Mouse (Mus musculus) midbrain, embryonic 16.5 days (tissue): ENCODE measurements at regions not wholly inside any gene's neighbourhood (a gene's known extent, or its start where the extent isn't known, plus 50 kb on each side); places are given as distances from the start of the nearest gene placed in this dataset.
A peak's percentile ranks its signal among the peaks of the same experiment; 100 is the strongest.
"Not testable (repeated sequence)": the region's sequence is repeated elsewhere in the genome, so short reads cannot be mapped to it uniquely, and the experiment has no call there.

ENCODE experiments used
- ATAC-seq: fragments of 200-750 bp; cut with Nextera tagmentation; 2 replicates; pipeline ENCODE4 v1.8.0; 2017; ENCODE audit warnings: moderate TSS enrichment
- H3K27ac ChIP-seq: fragments of 300-500 bp; sonication (generic); 2 replicates; pipeline ENCODE4 v1.5.1; 2014; ENCODE audit warnings: mild to moderate bottlenecking, low read length, mixed read lengths
- H3K27me3 ChIP-seq: fragments of 300-500 bp; sonication (generic); 2 replicates; pipeline ENCODE4 v1.6.1; 2014; ENCODE audit warnings: low read depth, low read length, mixed read lengths; ENCODE audit not compliant: control insufficient read depth, insufficient read depth
- H3K36me3 ChIP-seq: fragments of 300-500 bp; sonication (generic); 2 replicates; pipeline ENCODE4 v1.6.1; 2014; ENCODE audit warnings: mild to moderate bottlenecking, low read length, moderate library complexity, mixed read lengths; ENCODE audit not compliant: control insufficient read depth, insufficient read depth
- H3K4me1 ChIP-seq: fragments of 300-500 bp; sonication (generic); 2 replicates; pipeline ENCODE4 v1.6.1; 2014; ENCODE audit warnings: mild to moderate bottlenecking, low read length, mixed read lengths; ENCODE audit not compliant: control insufficient read depth, insufficient read depth
- H3K4me2 ChIP-seq: fragments of 300-500 bp; sonication (generic); 2 replicates; pipeline ENCODE4 v1.6.1; 2014; ENCODE audit warnings: mild to moderate bottlenecking, low read length, mixed read lengths
- H3K4me3 ChIP-seq: fragments of 300-500 bp; sonication (generic); 2 replicates; pipeline ENCODE4 v1.5.1; 2014; ENCODE audit warnings: low read depth, mild to moderate bottlenecking, low read length, moderate library complexity, mixed read lengths
- H3K9ac ChIP-seq: fragments of 300-500 bp; sonication (generic); 2 replicates; pipeline ENCODE4 v1.6.1; 2014; ENCODE audit warnings: low read depth, low read length, mixed read lengths
- H3K9me3 ChIP-seq: fragments of 300-500 bp; sonication (generic); replicated peaks from 2 replicates; pipeline ENCODE4 v1.6.1; 2014; ENCODE audit warnings: mild to moderate bottlenecking, low read length, mixed read lengths; ENCODE audit not compliant: control insufficient read depth, poor library complexity, severe bottlenecking
- WGBS: fragments of 180-500 bp; shearing (Covaris S2); extraction: QIAGEN DNeasy Blood & Tissue Kit; methylation state at CpG from one replicate; pipeline ENCODE4 v1.1.7; 2014; 5-methylcytosine and 5-hydroxymethylcytosine counted together

DNA sequence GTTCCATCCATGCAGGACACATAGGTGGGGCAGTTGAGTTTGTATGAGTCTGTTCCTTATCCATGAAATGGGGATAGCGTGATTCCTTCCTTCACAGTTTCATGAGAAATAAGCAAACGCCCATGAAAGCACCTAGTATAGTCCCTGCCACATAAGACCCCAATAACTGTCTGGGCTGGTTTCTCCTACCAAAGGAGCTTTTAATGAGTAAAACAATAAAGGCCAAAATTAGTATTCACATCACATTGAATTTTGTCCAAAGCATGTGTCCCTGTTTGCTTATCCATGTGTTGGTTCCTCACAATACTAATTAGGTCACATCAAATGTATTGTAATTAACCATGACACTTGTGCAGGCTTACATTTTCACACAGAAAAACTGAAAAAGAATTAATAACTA, 221.3 kb downstream of the Prdm13 start:
- Histone ChIP-seq H3K27me3 (no peaks in the 10 kb centered on the region), H3K27ac (no peak overlapping the region), H3K4me3 (no peak overlapping the region), H3K36me3 (no peaks in the 10 kb centered on the region), H3K9ac (no peak overlapping the region), H3K4me1 (no peaks in the 10 kb centered on the region), H3K4me2 (no peak overlapping the region), H3K9me3 (no peaks in the 10 kb centered on the region)
- 74% methylated on average over 2 of the region's 2 CpGs for WGBS
- ATAC-seq = no peak

DNA sequence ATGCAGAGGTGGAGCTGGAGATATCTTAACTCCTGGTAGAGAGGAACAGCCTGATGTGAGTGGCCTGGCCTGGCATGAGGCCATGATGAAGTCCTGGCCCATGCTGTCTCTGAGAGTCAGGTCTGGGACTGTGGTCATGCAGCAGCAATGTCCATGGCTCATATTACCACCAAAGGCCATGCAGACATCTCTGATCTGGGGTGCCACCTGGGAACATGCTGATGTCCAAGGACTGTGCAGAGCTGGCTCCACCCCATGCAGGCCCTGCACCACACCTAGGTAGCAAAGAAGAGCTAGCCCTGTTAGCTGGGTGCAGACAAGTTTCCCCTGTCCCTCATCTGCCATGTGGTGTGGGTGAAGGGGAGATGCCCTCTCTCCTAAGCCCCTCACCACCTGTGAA, 244.5 kb downstream of the Prdm13 start:
- no peak for ATAC-seq
- H3K27ac ChIP-seq = no peak overlapping the region
- no peaks in the 10 kb centered on the region for H3K36me3 ChIP-seq
- no peaks in the 10 kb centered on the region for H3K4me1 ChIP-seq
- H3K27me3 ChIP-seq = no peaks in the 10 kb centered on the region
- H3K4me2 ChIP-seq = no peak overlapping the region
- no peaks in the 10 kb centered on the region for H3K9me3 ChIP-seq
- H3K9ac ChIP-seq = no peak overlapping the region
- no peak overlapping the region for H3K4me3 ChIP-seq

DNA sequence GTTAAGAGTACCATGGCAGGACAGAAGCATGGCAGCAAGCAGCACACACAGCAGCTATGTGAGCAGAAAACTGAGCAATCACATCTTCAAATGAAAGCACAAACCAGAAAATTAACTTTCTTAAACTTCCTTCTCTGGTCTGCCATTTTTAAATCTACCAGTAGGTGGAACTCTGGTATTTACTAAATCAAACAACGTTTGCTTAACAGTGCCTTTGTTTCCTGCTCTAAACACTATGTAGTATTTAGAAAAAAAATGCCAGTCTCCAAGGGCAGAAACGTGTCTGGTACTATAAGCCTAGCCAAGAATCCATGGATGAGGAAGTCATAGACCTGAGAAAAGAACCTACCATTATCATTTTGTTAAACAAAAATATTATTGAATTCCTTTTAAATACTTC, 249.1 kb downstream of the Prdm13 start:
- Histone ChIP-seq H3K9me3 (no peaks in the 10 kb centered on the region), H3K36me3 (no peaks in the 10 kb centered on the region), H3K4me3 (no peak overlapping the region), H3K9ac (no peak overlapping the region), H3K4me1 (no peaks in the 10 kb centered on the region), H3K27ac (no peak overlapping the region), H3K27me3 (no peaks in the 10 kb centered on the region), H3K4me2 (no peak overlapping the region)
- WGBS = 17% methylated on average over 2 of the region's 2 CpGs
- no peak for ATAC-seq

DNA sequence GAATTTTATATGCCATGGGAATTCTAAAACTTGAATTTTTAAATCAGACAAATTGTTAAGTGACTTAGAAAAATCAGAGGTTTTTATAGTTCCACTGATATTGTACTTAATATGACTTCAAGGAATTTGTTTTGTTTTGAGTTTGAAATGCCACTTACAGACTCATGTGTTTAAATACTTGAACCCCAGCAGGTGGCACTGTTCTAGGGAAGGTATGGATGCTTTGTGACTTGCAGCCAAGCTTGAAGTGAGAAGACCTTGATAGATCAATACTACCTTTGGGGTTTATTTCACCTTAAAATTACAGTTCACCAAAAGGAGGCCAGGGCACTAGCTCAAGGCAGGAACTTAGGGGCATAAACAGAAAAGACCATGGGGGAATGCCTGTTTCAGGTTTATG, 277.9 kb downstream of the Prdm13 start:
- no peak overlapping the region for H3K9ac ChIP-seq
- H3K27me3 ChIP-seq = no peaks in the 10 kb centered on the region
- H3K4me2 ChIP-seq = no peak overlapping the region
- H3K27ac ChIP-seq = no peak overlapping the region
- ATAC-seq = no peak
- no peaks in the 10 kb centered on the region for H3K4me1 ChIP-seq
- H3K36me3 ChIP-seq = no peaks in the 10 kb centered on the region
- no peak overlapping the region for H3K4me3 ChIP-seq
- H3K9me3 ChIP-seq = no peaks in the 10 kb centered on the region

DNA sequence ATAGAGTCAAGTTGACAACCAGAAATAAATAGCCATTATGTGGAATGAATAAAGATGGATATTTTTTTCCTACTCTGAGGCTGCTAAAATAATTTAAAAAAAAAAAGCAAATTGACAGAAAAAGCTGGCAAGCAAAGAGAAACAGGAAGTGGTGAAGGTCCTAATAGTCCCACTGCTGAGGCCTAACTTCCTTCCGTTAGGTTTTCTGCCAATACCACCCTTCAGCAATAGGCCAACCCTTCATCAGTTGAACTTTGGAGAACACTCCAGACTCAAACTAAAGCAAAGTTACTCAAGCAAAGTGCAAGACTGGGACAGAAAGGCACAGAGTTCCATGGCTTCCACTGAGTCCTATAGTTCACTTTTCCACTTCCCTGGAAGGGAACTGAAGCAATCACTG, 316.4 kb downstream of the Prdm13 start:
- H3K9me3 ChIP-seq = no peaks in the 10 kb centered on the region
- no peak for ATAC-seq
- no peak overlapping the region for H3K4me3 ChIP-seq
- no peak overlapping the region for H3K27ac ChIP-seq
- no peak overlapping the region for H3K4me2 ChIP-seq
- WGBS = 97% methylated on average over 1 of the region's 1 CpGs
- no peaks in the 10 kb centered on the region for H3K27me3 ChIP-seq
- H3K36me3 ChIP-seq = no peaks in the 10 kb centered on the region
- no peak overlapping the region for H3K9ac ChIP-seq
- no peaks in the 10 kb centered on the region for H3K4me1 ChIP-seq

DNA sequence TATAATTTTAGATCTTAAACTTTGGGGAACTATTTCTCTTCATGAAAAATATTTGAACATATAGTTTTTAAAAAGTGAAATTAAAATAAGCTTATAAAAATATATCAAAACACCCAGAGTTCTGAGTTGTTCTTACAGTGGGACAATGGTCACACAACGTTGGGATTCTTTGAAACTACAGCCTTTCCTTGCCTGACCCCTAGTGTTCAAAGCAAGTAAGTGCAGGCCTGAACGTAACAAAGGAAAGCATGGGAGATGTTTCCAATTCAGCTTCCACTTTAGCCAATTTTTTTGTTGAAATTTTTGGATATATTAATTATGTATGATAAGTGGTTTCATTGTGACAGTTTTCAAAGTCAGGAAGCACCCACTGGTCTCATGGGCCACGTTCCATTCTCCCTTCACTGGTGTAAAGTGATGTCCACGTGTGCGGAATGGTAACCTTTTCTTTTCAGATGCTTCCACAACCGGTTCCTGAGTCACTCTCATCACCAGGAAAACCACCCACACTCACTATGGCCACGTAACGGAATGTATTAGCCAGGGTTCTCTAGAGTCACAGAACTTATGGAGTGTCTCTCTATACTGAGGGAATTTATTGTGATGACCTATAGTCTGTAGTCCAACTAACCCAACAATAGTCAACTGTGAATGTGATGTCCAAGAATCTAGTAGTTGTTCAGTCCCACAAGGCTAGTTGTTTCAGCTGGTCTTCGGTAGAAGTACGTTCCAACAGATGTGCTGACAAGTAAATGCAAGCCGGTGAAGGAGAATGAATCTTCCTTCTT, 317.3 kb downstream of the Prdm13 start:
- Histone ChIP-seq H3K9ac (no peak overlapping the region), H3K4me2 (no peak overlapping the region), H3K9me3 (no peaks in the 10 kb centered on the region), H3K4me3 (no peak overlapping the region), H3K36me3 (no peaks in the 10 kb centered on the region), H3K27me3 (no peaks in the 10 kb centered on the region), H3K4me1 (no peaks in the 10 kb centered on the region), H3K27ac (no peak overlapping the region)
- ATAC-seq = peak; percentile 76; the same call in 1 of the 2 replicates
- WGBS = 70% methylated on average over 11 of the region's 11 CpGs

DNA sequence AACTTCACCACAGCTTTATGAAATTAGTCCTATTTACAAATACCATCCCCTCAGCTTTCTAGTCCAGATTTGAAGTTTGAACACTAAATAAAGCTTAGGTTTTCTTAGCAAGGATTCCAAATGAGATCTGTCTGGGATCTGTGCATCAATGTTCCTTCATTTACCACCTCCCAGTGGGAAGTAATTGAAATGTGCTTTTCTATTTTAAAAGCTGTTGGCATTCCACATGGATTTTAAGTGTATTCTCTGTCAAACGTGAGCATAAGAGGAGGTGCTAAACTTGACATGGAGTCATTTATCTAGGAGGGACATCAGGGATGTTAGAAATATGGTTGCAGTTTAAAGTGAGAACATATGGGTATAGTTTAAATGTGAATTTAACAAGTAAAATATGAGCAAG, 364.0 kb downstream of the Prdm13 start:
- Histone ChIP-seq H3K27me3 (no peaks in the 10 kb centered on the region), H3K36me3 (no peaks in the 10 kb centered on the region), H3K27ac (no peak overlapping the region), H3K4me2 (no peak overlapping the region), H3K9ac (no peak overlapping the region), H3K9me3 (no peaks in the 10 kb centered on the region), H3K4me3 (no peak overlapping the region), H3K4me1 (no peaks in the 10 kb centered on the region)
- WGBS = 48% methylated on average over 1 of the region's 1 CpGs
- ATAC-seq = no peak

DNA sequence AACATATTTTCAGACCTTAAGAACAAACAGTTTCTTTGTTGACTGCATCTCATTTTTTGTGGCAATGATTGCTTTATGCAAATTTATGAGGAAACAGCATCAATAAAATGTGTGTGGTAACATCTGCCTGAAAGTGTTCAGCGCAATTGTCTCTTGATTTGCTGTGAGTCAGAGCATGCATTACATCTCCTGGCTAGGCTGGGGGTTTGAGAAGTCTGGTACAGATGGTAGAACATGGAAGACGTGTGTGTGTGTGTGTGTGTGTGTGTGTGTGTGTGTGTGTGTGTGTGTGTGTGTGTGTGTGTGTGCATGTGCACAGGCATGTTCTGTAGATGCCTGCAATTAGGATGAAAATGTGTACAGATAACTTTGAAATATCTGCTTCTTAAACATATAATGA, 376.5 kb downstream of the Prdm13 start:
- not testable (repeated sequence) for H3K9me3 ChIP-seq, H3K4me2 ChIP-seq, H3K27ac ChIP-seq, ATAC-seq, H3K27me3 ChIP-seq, H3K9ac ChIP-seq, H3K4me1 ChIP-seq, H3K36me3 ChIP-seq, H3K4me3 ChIP-seq
- 85% methylated on average over 2 of the region's 2 CpGs for WGBS

DNA sequence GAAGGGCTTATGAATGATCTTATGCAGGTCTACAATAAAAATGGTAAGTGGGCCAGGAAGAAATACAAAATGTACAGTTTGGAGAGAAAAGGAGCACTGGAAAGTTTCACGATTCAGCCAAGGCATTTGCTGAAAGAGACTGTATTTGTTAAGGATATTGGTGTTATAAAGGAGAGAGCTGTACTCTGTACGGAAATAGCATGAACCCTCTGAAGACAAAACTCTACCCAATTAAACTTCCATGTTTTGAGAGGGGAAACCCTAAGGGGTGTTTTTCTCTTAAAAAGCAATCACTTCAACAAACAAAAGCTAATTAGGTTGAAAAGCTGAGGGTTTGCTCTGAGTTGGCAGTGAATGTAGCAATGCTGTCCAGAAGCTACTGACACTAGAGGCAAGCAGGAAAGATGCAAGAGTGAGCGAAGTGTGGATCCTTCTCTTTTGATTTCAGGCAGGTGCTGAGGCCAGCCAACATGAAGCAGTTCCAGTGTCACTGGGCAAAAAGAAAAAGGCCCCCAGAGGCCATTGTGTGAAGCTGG, 378.2 kb downstream of the Prdm13 start:
- no peak overlapping the region for H3K9ac ChIP-seq

More for the DNA sequence above, 378.2 kb downstream of the Prdm13 start:
- H3K36me3 ChIP-seq = no peaks in the 10 kb centered on the region
- 75% methylated on average over 3 of the region's 3 CpGs for WGBS
- H3K4me3 ChIP-seq = no peak overlapping the region
- H3K4me1 ChIP-seq = no peaks in the 10 kb centered on the region
- H3K4me2 ChIP-seq = no peak overlapping the region
- ATAC-seq = no peak
- H3K27me3 ChIP-seq = no peaks in the 10 kb centered on the region
- H3K9me3 ChIP-seq = no peaks in the 10 kb centered on the region
- H3K27ac ChIP-seq = no peak overlapping the region
